Mouse (Mus musculus) heart, postnatal 14 days (tissue): ENCODE data around the gene Nr3c2. TPM values are rescaled to one million over a fixed set of nuclear protein-coding genes. Genes with fewer than 3 reads are reported as not detected.

Experiments used
- DNase-seq, 2 experiments: peaks; one replicate each; pipeline ENCODE4 v3.0.0; 2021 to 2022
- intact Hi-C: fragments of 180-260 bp; cut with DNase I; formaldehyde crosslinking; loops from one replicate; pipeline ENCODE4 v1.15.1; 2025
- total RNA-seq, 2 experiments: library from RNA; stranded (reverse); gene quantifications; 2 replicates each; pipeline ENCODE4 v1.2.3; 2021

The Nr3c2 gene
- total RNA-seq, 2 experiments from 2014 or later: 12.5 to 15.3 TPM

DNA sequence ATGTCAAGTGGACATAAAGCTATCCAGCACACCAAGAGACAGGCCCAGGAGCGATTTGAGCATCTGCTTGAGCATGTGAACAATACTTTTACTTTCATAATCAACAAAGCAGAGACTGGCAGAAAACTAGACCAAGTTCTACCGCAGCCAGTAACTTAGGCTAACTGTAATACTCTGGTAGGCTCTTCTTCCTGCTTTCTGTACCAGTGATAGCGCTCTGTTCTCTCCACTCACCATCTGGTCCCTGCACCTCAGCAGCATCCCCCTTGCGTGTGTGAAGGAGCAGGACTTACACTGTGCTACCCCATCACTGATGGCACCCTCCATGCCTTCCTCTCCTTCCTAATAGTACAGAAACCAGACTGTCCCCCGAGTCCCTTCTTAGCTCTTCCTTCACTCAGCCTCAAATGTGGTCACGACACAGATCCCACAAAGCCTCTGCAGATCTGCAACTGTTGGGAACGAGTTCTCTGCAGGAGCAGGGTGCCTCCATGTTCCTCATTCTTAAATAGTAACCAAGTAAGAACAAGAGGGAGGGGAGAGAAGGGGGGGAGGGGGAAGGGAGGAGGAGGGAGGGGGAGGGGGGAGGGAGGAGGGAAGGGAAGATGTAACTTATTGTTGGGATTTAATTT lies 383.5 kb downstream of the Nr3c2 start:
- DNase-seq: no peak
- intact Hi-C loops: no loop called here

- DNase-seq: no peak
- intact Hi-C loops: no loop called here
These were observed 385.2 kb downstream of the Nr3c2 start for GRCm38 (mm10) chr8:77284473-77284872.

DNA sequence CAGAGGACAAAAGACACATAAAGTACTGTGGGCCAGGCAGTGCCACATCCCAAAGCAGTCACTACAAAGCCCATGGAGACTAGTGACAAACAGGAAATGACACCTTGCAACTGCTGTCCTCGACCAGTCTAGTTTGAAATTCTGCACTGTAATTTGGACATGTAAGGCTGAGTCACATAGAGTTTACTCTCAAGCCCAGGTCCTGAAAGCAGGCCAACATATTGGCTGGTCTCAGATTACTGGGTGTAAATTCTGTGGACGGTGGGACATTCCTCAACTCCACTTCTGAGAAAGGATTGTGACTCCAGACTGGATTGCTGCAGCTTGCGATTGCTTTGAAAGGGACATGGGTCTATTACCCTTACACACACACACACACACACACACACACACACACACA lies 388.8 kb downstream of the Nr3c2 start:
- no peak for DNase-seq

GRCm38 (mm10) chr8:77288492-77288891 lies 389.2 kb downstream of the Nr3c2 start:
- intact Hi-C loops: no loop called here
- no peak for DNase-seq

More for the DNA sequence above, 388.8 kb downstream of the Nr3c2 start:
- intact Hi-C loops: no loop called here

DNA sequence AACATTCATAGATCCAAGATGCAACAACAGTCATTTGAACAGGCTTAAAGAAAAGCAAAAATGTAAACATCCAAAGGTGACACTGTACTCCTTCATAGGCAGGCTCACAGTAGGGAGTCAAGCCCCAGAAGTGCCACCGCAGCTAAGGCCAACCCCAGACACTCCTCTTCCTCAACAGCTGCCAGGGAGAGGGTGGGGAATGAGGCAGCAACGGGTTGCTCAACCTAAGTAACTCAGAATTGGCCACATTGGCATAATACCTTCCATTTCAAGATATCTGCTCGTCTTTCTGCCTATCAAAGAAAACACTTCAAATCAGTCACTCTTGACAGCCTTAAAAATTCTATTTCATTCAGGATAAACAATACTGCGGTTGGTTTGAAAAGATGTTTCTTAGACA lies 392.9 kb downstream of the Nr3c2 start:
- intact Hi-C loops: no loop called here
- no peak for DNase-seq

- intact Hi-C loops: no loop called here
- DNase-seq: no peak
These were observed 393.4 kb downstream of the Nr3c2 start for GRCm38 (mm10) chr8:77292649-77293048.

DNA sequence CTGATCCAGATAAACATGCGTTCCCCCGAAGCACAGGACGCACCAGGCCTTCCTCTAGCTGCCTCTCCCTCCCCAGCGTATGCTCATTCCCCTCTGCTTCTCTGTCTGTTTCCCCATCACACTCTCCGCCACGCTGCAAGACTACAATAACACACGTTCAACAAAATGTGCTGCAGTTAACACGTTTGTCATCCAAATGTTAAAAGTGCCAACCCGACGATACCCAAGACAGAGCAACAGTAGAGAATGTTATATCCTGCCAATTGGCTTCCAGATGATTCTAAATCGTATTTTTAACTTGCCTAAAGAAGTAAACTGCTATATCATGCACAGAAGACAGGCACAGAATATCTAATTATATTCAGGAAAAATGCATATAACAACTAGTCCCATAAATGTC lies 395.4 kb downstream of the Nr3c2 start:
- intact Hi-C loops: no loop called here

More for the DNA sequence above, 395.4 kb downstream of the Nr3c2 start:
- no peak for DNase-seq
